Mouse (Mus musculus) layer of hippocampus, adult 9-10 months (tissue): ENCODE results near the gene Pld3.

Experiments used
- DNase-seq: peaks from one replicate; pipeline ENCODE4 v3.0.0; 2022; ENCODE audit warnings: low spot score

Pld3 gene

DNA sequence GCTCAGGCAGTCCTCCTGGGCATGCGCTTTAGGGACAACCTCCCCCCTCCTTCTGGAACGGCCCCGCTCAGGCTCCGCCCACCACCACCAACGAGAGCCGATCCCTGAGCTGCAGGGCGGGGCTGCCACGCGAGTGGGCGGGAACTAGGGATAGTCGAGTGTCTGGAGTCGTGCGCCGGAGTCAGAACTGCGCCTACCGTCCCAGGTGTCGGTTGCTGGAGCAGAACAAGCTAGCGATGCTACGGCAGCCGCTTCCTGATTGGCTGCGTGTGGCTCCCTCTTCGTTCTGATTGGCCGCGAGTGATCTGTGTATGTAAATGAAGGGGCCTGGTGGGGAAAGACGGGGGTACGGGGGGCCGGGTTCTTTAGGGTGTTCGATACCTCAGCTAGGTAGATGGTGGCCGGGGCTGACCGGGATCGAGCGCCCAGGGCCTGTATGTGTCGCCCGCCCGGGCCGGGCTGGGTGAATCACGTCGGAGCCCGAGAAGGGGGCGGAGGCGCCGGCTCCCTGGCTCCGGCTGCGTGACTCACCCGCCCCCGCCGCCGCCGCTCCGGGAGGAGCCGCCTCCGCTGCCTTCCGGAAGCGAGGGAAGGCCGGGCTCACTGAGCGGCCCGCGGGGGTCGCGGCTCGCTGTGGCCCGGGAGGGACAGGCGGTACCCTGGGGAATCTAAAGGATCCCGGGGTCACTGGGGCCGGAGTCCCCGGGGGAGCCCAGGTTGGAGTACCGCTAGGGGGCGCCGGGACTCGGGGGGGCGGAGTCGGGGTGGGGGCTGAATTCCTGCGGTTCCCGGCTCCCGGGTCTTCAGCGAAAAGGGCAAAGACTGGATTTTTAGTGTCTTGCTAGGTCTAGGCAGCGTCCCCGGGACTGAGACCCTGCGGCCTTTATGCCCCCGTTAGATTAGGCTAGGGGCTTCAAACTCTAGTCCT, 66.0 kb downstream of the Pld3 start, which contains the start of gene Sertad1:
Sertad1 (plus strand) TSS at position 141 of the 928 bp plus-strand sequence.
- DNase-seq: peak; percentile 99

DNA sequence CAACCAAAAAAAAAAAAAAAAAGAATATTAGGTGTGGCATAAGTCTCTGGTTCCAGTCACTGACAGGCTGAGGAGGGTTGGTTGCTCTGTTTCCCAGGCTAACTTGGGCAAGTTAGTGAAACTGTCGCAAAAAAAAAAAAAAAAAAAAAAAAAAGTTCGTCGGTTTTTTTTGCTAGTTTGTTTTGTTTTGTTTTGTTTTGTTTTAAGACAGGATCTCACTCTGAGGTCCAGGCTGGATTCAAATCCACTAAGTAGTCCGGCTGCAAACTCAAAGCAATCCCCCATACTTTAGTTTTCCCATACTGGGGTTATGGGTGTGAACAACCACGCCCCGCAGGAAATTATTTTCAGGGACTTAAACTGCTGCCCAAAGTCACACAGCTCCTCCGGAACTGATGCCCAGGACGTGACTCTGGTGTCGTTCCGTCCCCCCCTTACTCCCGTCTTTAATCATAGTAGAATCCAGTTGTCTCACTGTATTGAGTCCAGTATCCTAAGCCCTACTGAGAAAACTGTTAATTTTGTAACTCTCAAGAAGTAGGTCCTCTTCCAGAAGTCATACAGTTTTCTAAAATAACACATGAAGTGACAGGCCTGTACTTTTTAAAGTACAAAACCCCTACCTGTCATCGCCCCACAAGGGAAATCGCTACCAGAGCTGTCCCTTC, 66.8 kb downstream of the Pld3 start:
- no peak for DNase-seq

- no peak for DNase-seq
These were observed 69.2 kb downstream of the Pld3 start for GRCm38 (mm10) chr7:27483860-27484259.
